Mouse (Mus musculus): Measurements from ENCODE around the gene Gad2. TPM values are rescaled to one million over a fixed set of nuclear protein-coding genes. Genes with fewer than 3 reads are reported as not detected.

Gene Gad2
- polyA plus RNA-seq, 1 experiment from 2014 or later = not detected

DNA sequence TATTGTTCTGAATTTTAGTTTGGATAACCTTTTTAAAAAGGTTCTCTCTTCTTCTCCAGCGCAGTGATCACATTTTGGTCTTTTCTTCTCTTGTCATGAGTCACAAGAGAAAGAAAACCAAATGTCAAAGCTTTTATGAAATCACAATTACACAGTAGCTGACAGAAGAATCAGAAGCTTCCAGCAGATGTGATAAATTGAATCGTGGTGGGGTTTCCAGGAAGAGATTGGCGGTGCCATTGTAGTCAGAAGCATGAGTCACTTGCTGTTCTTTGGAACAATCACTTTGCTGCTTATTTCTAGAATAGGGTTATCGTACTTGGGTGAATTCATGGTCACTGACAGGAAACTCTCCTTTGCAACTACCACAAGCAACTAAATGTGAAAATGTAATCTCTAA is 57.9 kb downstream of the Gad2 start:
- Histone ChIP-seq H3K36me3 (ENCODE audit: control insufficient read depth, insufficient read depth, low read length) (no peaks in the 10 kb centered on the region), H3K9me3 (ENCODE audit: control insufficient read depth, low read length) (no peaks in the 10 kb centered on the region), H3K27me3 (ENCODE audit: control insufficient read depth, insufficient read depth, low read length) (no peaks in the 10 kb centered on the region), H3K4me3 (ENCODE audit: low read length) (no peak overlapping the region), H3K4me1 (ENCODE audit: control insufficient read depth, insufficient read depth, low read length) (no peaks in the 10 kb centered on the region), H3K27ac (ENCODE audit: low read depth, low read length) (no peak overlapping the region), H3K4me2 (replicated peaks; ENCODE audit: low read depth, low read length) (no peak overlapping the region), H3K9ac (ENCODE audit: low read depth, low read length) (no peak overlapping the region)
- 84% methylated on average over 4 of the region's 4 CpGs for WGBS
- ATAC-seq (ENCODE audit: low FRiP score, low TSS enrichment) = no peak

DNA sequence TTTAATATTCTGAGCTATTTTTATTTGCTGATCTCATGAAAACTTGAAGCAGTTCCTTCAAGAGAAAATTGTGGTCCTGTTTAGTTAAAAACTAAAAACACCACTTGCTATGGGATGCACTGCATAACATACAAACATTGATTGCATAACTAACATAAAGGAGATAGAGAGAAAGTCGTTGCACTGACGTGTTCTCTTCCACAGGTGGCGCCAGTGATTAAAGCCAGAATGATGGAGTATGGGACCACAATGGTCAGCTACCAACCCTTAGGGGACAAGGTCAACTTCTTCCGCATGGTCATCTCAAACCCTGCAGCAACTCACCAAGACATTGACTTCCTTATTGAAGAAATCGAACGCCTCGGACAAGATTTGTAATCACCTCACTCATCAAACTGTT is 68.0 kb downstream of the Gad2 start:
- Histone ChIP-seq H3K27ac (ENCODE audit: low read depth, low read length) (no peak overlapping the region), H3K9ac (ENCODE audit: low read depth, low read length) (no peak overlapping the region), H3K27me3 (ENCODE audit: control insufficient read depth, insufficient read depth, low read length) (no peaks in the 10 kb centered on the region), H3K4me2 (replicated peaks; ENCODE audit: low read depth, low read length) (no peak overlapping the region), H3K4me1 (ENCODE audit: control insufficient read depth, insufficient read depth, low read length) (no peaks in the 10 kb centered on the region), H3K36me3 (ENCODE audit: control insufficient read depth, insufficient read depth, low read length) (no peaks in the 10 kb centered on the region), H3K9me3 (ENCODE audit: control insufficient read depth, low read length) (no peaks in the 10 kb centered on the region), H3K4me3 (ENCODE audit: low read length) (no peak overlapping the region)
- no peak for ATAC-seq (ENCODE audit: low FRiP score, low TSS enrichment)
- WGBS = 84% methylated on average over 7 of the region's 7 CpGs

DNA sequence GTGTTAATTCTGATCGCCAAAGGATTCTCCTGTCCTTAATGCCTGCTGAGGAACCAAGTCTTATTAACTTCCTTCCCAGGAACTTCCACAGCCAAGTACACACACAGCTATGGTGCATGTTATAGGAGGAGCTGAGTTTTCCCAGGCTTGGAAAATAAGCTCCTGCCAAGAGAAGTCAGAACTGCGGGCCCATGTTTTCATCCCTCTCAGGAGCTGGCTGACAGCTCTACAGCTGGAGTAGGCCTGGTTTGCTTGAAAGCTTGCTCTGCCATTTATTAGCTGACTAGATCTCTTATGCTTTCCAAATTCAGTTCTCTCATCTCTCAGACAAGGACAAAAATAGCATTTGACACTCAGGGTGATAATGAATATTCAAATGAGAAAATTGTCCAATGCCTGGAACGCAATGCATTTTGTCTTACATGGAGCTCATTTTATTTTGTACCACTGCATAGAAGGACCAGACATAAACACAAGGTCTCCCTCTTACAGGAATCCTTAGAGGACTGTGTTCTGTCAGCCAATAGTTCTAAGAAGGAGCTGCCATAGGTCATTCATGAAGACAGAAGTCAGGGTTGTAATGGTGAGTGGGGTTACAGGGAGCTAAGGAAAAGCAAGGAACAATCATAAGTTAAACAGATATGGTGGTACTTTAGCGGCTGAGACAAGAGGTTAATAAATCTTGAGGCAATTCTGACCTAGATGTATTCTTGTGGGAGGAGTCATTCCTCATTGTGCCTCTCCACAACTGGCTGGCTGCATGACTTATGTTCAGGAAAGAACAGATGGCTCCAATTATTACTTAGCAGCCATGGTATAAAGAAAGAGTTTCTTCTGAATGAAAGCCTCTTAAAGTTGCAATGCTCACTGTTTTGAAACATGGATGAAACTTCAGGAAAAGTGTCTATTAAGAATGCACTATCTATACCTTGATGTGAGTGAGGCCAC is 83.0 kb downstream of the Gad2 start:
- H3K36me3 ChIP-seq (ENCODE audit: control insufficient read depth, insufficient read depth, low read length) = no peaks in the 10 kb centered on the region
- H3K27me3 ChIP-seq (ENCODE audit: control insufficient read depth, insufficient read depth, low read length) = no peaks in the 10 kb centered on the region
- no peak overlapping the region for H3K9ac ChIP-seq (ENCODE audit: low read depth, low read length)
- H3K4me2 ChIP-seq (replicated peaks; ENCODE audit: low read depth, low read length) = no peak overlapping the region
- peak; percentile 62; the same call in 1 of the 2 replicates for ATAC-seq (ENCODE audit: low FRiP score, low TSS enrichment)
- H3K4me1 ChIP-seq (ENCODE audit: control insufficient read depth, insufficient read depth, low read length) = no peaks in the 10 kb centered on the region
- 44% methylated on average over 4 of the region's 4 CpGs for WGBS
- no peaks in the 10 kb centered on the region for H3K9me3 ChIP-seq (ENCODE audit: control insufficient read depth, low read length)
- no peak overlapping the region for H3K4me3 ChIP-seq (ENCODE audit: low read length)
- 0 out of 2 replicates have a peak overlapping the region, but pooled peaks have one; percentile 12 for H3K27ac ChIP-seq (ENCODE audit: low read depth, low read length)

DNA sequence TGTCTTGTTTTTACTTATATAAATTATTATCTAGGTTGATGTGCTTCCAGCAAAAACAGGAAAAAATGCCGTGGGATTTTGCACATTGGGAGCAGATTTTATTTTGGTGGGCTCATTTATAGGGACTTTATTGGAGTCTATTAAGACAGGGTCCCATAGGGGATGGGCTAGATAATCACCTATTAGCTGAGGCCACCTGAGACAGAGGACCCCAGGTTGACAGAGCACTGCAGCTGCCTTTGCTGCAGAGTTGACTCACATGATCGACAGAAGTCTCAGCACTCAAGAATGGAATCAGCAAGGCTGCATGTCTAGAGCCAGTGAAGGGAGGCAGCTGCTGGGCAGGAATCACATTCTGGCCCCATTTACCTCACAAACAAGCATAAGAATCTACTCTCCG is 84.2 kb downstream of the Gad2 start:
- 52% methylated on average over 3 of the region's 3 CpGs for WGBS
- H3K4me3 ChIP-seq (ENCODE audit: low read length) = no peak overlapping the region
- no peaks in the 10 kb centered on the region for H3K36me3 ChIP-seq (ENCODE audit: control insufficient read depth, insufficient read depth, low read length)
- no peak for ATAC-seq (ENCODE audit: low FRiP score, low TSS enrichment)
- H3K4me1 ChIP-seq (ENCODE audit: control insufficient read depth, insufficient read depth, low read length) = no peaks in the 10 kb centered on the region
- no peak overlapping the region for H3K4me2 ChIP-seq (replicated peaks; ENCODE audit: low read depth, low read length)
- H3K9me3 ChIP-seq (ENCODE audit: control insufficient read depth, low read length) = no peaks in the 10 kb centered on the region
- no peak overlapping the region for H3K9ac ChIP-seq (ENCODE audit: low read depth, low read length)
- no peaks in the 10 kb centered on the region for H3K27me3 ChIP-seq (ENCODE audit: control insufficient read depth, insufficient read depth, low read length)
- H3K27ac ChIP-seq (ENCODE audit: low read depth, low read length) = no peak overlapping the region

DNA sequence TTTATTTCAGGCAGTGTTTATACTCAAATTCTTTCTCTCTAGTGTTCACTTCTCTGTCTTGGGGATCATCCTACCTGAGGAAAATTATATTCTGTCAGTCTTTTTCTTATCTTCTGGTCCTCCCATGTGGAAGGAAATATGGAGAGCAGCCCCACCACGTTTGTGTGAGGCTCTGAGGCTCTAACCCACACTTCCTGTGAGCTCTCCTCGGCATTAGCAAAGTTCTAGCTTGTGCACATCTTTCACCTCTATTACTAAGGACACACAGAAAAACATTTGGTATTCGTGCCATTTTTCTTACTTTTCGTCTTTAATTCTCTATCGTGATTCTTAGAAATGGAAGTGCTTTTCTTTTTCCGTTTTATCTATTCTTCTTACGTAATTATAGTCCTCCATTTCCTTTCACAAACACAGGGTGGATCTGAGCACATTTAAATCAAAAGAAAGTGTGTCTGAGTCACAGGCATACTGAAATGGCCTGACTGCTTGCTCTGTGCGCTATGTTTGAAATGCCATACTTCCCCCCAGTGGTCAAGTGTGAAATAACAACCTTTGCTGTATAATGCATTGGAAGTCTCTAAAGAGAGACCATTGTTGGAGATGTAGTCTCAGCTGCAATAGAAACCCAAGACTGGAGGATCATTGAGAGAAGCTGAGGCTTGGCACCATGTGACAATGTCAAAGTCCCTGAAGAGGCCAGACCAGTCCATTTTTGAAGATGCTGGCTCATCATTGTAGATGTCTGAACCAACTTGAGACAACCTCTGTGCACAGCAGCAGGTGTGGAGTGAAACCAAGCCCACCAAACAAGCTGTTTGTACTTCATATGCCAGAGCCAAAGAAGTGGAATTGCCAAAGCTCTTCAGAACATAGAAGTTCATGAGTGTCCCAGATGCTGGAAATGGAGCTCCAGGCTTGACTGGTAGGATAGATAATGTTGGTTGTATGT is 99.8 kb downstream of the Gad2 start:
- Histone ChIP-seq H3K4me1 (ENCODE audit: control insufficient read depth, insufficient read depth, low read length) (no peaks in the 10 kb centered on the region), H3K27ac (ENCODE audit: low read depth, low read length) (no peak overlapping the region), H3K4me3 (ENCODE audit: low read length) (no peak overlapping the region), H3K27me3 (ENCODE audit: control insufficient read depth, insufficient read depth, low read length) (no peaks in the 10 kb centered on the region), H3K36me3 (ENCODE audit: control insufficient read depth, insufficient read depth, low read length) (no peaks in the 10 kb centered on the region), H3K9ac (ENCODE audit: low read depth, low read length) (no peak overlapping the region), H3K9me3 (ENCODE audit: control insufficient read depth, low read length) (no peaks in the 10 kb centered on the region), H3K4me2 (replicated peaks; ENCODE audit: low read depth, low read length) (no peak overlapping the region)
- WGBS = 21% methylated on average over 8 of the region's 8 CpGs
- peak; percentile 95 for ATAC-seq (ENCODE audit: low FRiP score, low TSS enrichment)

DNA sequence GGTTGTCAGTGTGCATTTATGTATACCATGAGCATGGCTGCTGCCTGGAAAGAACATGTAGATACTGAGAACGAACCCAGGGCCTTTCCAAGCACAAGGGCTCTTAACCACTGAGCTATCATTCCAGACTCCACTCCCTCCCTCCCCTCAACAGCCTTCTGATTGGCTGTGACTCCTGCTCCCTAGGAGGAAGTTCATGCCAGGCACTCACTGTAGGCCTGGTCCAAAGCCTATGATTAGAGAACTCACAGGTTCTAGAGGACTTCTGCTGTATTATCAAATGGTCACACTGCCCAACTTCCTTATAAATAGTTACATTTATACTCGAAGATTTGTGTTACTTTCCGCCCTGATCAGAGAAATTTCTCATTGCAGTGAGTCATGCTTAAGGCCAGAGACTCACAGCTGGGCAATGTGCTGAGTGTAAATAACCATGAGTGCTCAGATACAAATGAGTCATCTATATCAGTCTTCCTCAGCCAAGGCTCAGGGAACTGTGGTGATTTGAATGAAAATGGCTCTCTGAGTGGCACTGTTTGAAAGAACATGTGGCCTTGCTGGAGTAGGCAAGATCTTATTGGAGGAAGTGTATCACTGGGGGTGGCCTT is 102.0 kb downstream of the Gad2 start:
- Histone ChIP-seq H3K4me3 (ENCODE audit: low read length) (no peak overlapping the region), H3K27ac (ENCODE audit: low read depth, low read length) (no peak overlapping the region), H3K36me3 (ENCODE audit: control insufficient read depth, insufficient read depth, low read length) (no peaks in the 10 kb centered on the region), H3K4me1 (ENCODE audit: control insufficient read depth, insufficient read depth, low read length) (no peaks in the 10 kb centered on the region), H3K27me3 (ENCODE audit: control insufficient read depth, insufficient read depth, low read length) (no peaks in the 10 kb centered on the region), H3K4me2 (replicated peaks; ENCODE audit: low read depth, low read length) (no peak overlapping the region), H3K9ac (ENCODE audit: low read depth, low read length) (no peak overlapping the region), H3K9me3 (ENCODE audit: control insufficient read depth, low read length) (no peaks in the 10 kb centered on the region)
- WGBS = 81% methylated on average over 3 of the region's 3 CpGs
- ATAC-seq (ENCODE audit: low FRiP score, low TSS enrichment) = no peak

DNA sequence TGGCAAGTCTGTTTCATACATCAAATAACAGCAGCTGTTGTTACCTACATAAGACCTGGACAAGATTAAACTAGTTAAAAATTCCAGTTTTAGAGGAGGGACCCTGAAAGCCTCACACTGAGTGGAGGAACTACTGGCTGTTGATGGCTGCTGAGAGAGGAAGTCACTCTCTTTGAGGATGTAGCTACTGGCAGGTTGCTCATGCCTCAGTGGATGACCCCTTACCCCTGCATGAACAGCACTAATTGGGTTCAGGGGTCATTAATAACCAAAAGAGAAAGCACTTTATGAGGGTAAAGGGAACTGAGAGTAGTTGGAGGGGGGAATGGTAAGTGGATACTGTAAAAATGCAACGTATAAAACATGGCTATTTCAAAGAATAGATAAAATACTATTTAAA is 105.1 kb downstream of the Gad2 start:
- H3K9ac ChIP-seq (ENCODE audit: low read depth, low read length) = no peak overlapping the region
- H3K9me3 ChIP-seq (ENCODE audit: control insufficient read depth, low read length) = no peaks in the 10 kb centered on the region
- no peak for ATAC-seq (ENCODE audit: low FRiP score, low TSS enrichment)
- H3K4me2 ChIP-seq (replicated peaks; ENCODE audit: low read depth, low read length) = no peak overlapping the region
- H3K4me1 ChIP-seq (ENCODE audit: control insufficient read depth, insufficient read depth, low read length) = no peaks in the 10 kb centered on the region
- H3K27me3 ChIP-seq (ENCODE audit: control insufficient read depth, insufficient read depth, low read length) = no peaks in the 10 kb centered on the region
- no peaks in the 10 kb centered on the region for H3K36me3 ChIP-seq (ENCODE audit: control insufficient read depth, insufficient read depth, low read length)
- no peak overlapping the region for H3K4me3 ChIP-seq (ENCODE audit: low read length)
- 76% methylated on average over 1 of the region's 1 CpGs for WGBS
- no peak overlapping the region for H3K27ac ChIP-seq (ENCODE audit: low read depth, low read length)

DNA sequence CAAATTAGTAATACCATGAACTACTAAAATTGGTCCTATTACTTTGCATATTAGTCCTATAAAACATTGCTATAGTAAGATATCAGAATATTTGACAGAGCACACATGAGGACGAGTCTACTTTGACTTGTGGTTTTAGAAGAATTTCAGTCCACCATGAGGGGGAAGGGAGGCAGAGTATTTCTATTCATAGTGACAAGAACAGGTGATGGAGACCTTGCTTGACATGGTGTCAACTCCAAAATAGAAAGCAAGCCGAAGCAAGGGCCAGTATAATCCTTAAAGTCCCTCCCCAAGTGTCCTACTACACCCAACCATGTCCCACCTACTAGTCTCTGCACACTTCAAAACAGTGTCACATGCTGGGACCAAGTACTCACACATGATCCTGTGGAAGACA is 114.1 kb downstream of the Gad2 start:
- Histone ChIP-seq H3K36me3 (ENCODE audit: control insufficient read depth, insufficient read depth, low read length) (no peaks in the 10 kb centered on the region), H3K4me2 (replicated peaks; ENCODE audit: low read depth, low read length) (no peak overlapping the region), H3K4me3 (ENCODE audit: low read length) (no peak overlapping the region), H3K9me3 (ENCODE audit: control insufficient read depth, low read length) (no peaks in the 10 kb centered on the region), H3K27me3 (ENCODE audit: control insufficient read depth, insufficient read depth, low read length) (no peaks in the 10 kb centered on the region), H3K9ac (ENCODE audit: low read depth, low read length) (no peak overlapping the region), H3K27ac (ENCODE audit: low read depth, low read length) (no peak overlapping the region), H3K4me1 (ENCODE audit: control insufficient read depth, insufficient read depth, low read length) (no peaks in the 10 kb centered on the region)
- 88% methylated on average over 2 of the region's 2 CpGs for WGBS
- ATAC-seq (ENCODE audit: low FRiP score, low TSS enrichment) = no peak
